Mouse (Mus musculus) G1E-ER4 (cell line): Measurements from ENCODE around the gene Clns1a. TPM values are rescaled to one million over a fixed set of nuclear protein-coding genes. Genes with fewer than 3 reads are reported as not detected.

ENCODE experiments used
- GATA1 ChIP-seq: IDR thresholded peaks from one replicate; pipeline ENCODE4 v1.8.0; 2012; ENCODE audit warnings: low read length, inconsistent platforms
- polyA plus RNA-seq: library from polyadenylated mRNA; stranded (reverse); fragments of >175 nt; gene quantifications from 2 replicates; pipeline ENCODE4 v1.2.3, GENCODE M21; 2012

Gene Clns1a
- polyA plus RNA-seq: 45.5 and 71.6 TPM in 2 replicates

GRCm38 (mm10) chr7:97696506-97697254 lies at the start of gene Clns1a:
Gene Clns1a, plus strand, starts transcription at chr7:97696634.
- TF ChIP-seq GATA1: no peak

GRCm38 (mm10) chr7:97647656-97648055 lies 48.8 kb upstream of the Clns1a start:
- TF ChIP-seq GATA1: no peak

DNA sequence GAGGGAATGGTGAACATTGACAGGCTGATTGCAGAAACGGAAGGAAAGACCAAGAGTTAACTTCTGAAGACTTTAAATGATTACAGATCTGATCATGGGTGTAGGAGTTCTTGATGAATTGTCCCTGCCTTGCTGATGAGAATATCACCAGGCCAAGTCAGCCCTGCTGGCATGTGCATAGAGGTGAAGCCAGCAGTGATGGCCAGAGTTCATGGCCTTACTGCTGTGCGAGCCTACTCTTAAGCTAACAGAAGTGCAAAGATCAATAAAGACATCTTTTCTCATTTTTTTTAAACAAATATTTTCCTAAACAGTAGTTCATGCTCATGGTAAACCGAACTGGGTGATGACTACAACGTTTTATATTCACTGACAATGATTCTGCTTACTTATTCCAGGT lies 45.7 kb upstream of the Clns1a start:
- TF ChIP-seq GATA1: no peak

DNA sequence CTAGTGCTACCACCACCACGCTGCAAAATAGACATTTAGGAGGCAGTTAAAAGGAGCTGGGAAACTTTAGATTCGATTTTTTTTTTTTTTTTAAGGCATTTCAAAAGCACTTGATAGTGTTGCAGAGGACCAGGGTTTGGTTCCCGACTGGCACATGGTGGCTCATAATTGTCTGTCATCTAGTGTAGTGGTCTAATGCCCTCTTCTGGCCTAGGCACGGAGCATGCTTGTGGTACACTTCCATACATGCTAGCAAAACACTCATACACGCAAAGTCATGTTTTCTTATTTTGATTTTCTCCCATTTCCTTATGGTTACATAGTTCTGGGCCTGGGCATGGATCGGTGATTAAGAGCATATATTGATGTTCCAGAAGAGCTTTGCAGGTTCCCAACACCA lies 40.3 kb upstream of the Clns1a start:
- TF ChIP-seq GATA1: no peak

- no peak for TF ChIP-seq GATA1
Measured at GRCm38 (mm10) chr7:97661634-97662033, 34.8 kb upstream of the Clns1a start.

DNA sequence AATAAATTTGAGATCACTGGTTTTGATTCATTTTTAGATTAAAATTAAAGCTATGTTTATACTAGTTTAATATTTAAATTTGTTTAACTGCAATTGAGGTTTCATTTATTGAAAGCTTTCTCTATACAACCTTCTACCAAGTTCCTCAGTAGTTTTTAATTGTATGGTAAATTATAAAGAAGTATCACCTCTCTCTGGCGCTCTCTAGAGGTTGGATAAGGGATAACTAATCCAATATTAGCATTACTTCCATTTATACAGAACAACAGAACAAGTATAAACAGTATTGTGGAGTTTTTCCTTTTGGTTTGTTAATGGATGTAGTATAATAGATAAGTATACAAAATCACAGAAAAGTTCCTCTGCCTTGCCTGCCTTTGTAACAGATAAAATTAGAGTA lies 17.2 kb upstream of the Clns1a start:
- no peak for TF ChIP-seq GATA1

GRCm38 (mm10) chr7:97687831-97688230 lies 8.6 kb upstream of the Clns1a start:
- no peak for TF ChIP-seq GATA1

- no peak for TF ChIP-seq GATA1
Measured at GRCm38 (mm10) chr7:97695441-97695840, 993 bp upstream of the Clns1a start.

DNA sequence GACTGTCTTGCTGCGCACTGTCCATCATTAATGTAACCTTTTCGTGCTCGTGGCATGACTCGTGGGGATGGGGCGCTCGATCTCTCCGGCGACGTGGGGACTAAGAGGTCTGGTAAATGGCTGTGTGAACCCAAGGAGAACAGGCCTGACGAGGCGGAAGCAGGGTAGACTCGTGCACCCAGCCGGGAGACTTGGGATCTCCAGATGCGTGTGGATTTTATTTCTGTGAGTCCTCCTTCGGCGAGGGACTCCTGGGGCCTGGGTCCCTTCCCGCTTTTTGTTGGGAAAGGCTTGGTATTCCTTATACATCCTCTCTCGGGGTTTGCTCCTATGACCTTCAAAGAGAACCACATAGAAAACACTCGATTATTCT lies 315 bp upstream of the Clns1a start:
- no peak for TF ChIP-seq GATA1

- no peak for TF ChIP-seq GATA1
Measured at GRCm38 (mm10) chr7:97700173-97700572, 3.7 kb downstream of the Clns1a start.

DNA sequence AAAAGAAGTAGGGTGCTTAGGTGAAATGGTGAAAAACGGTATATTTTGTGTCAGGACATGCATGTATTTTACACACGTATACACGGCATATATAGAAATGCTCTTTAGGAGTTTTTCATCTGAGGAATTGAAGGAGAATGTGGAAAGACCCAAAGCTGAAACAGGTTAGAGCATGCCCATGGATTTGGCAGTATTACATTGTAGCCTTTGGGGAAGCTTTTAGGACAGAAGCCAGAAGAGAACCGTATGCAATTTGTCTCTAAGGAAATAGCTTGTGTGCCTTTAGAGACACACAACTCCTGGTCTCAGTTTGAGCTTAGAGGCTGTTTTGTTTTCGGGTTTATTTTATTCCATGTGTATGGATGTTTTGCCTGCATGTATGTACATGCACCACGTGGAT lies 4.7 kb downstream of the Clns1a start:
- TF ChIP-seq GATA1: no peak

DNA sequence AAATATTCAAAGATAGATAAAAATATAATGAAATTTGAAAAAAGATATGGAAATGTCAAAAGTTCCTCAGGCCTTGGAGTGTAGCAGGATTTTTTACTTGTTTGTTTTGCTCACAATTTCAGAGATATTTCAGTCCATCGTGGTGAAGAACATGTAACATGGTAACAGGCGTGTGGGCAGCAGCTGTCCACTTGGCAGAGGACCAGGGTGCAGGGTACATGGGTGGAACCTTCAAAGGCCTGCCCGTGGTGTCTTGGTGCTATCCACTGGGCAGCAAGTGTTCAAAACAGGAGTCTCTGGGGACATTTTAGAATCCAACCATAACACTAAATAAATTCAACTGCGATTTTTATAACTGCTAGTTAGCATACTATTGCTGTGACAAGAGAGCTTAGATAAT lies 10.7 kb downstream of the Clns1a start:
- no peak for TF ChIP-seq GATA1

DNA sequence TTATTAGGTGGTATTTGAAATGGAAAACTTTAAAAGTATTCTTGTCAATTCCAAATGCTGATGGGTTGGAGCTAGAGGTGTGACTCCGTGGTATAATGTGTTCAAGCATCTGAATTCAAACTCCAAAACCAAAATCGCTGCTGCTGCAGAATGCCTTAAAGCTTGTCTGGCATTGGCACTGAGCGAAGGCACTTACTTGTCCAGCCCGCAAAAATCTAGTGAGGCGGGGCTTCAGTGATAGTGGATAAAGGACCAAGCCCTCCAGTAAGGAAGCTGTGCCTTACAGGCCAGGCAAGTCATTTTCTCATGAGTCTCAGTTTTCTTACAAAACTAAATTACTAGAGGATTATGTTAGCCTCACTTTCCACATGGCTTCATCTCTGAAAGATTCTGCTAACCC lies 11.4 kb downstream of the Clns1a start:
- TF ChIP-seq GATA1: no peak

DNA sequence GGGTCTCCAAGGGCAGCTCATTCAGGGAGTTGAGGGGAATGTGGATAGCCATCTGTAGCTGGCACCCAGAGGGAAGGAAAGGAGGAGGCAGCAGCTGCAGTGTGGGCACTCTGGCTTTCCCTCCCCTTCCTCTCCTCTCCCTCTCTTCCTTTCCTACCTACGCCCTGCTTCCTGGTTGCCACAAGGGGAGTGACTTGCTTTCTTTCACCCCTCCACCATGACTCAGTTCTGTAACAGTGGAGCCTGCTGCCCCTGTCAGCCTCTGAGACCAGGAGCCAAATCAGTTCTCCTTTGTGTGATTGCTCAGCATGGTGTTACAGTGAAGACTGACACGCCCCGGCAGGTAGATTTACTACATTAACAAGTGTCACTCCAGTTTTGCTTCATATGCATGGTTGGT lies 12.8 kb downstream of the Clns1a start:
- no peak for TF ChIP-seq GATA1

DNA sequence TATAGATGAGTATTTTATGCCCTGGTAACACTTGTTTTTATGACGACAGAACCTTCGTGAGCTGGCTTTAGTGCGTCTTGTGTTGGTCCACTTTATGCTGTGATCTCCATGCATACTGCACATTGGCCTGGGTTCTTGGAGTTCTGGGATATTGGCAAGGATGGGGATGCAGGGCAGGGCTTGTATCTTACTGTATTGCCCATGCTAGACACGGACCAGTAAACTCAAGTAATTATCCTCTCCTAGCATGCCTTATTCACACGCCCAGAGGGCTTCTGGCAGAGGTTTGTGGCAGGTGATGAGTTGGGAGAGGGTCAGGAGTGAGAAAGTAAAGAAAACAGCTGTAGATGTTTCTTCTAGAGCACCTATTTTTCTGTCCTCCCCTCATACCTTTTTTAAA lies 18.2 kb downstream of the Clns1a start:
- no peak for TF ChIP-seq GATA1

DNA sequence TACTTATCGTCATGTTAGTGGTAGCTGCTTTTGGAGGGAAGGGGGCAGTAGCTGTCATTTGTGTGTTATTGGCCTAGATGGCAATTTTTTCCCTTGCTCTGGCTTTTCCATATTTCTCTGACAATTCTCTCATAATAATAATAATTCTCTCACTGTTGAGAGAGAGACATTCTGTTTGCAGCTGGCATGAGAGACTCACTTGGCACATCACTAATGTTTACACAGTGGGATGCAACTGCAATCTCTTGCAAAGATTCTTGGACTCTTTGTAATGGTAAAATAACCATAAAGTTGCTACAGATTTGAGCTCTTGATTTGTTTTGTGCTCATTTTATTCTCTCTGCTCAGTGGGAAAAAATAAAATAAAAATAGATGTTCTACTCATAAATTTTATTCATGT lies 20.9 kb downstream of the Clns1a start:
- no peak for TF ChIP-seq GATA1

- no peak for TF ChIP-seq GATA1
Measured at GRCm38 (mm10) chr7:97719078-97719477, 22.6 kb downstream of the Clns1a start.

DNA sequence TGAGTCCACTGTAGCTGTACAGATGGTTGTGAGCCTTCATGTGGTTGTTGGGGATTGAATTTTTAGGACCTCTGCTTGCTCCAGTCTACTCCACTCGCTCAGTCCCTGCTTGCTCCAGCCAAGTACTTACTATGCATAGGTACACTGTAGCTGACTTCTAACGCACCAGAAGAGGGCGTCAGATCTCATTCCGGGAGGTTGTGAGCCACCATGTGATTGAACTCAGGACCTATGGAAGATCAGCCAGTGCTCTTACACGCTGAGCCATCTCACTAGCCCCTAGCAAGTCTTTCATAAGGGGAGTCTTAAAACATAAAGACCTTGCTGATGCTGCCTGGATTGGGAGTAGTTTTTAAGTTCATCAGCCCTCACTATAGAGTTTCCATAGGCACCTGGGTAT lies 23.7 kb downstream of the Clns1a start:
- no peak for TF ChIP-seq GATA1
